Mouse (Mus musculus) ovary, postnatal 10 days (tissue): Measurements from ENCODE around the gene Gnas.

Source experiments
- DNase-seq: peaks from one replicate; pipeline ENCODE4 v3.0.0; 2022; ENCODE audit warnings: low spot score

Gene Gnas

DNA sequence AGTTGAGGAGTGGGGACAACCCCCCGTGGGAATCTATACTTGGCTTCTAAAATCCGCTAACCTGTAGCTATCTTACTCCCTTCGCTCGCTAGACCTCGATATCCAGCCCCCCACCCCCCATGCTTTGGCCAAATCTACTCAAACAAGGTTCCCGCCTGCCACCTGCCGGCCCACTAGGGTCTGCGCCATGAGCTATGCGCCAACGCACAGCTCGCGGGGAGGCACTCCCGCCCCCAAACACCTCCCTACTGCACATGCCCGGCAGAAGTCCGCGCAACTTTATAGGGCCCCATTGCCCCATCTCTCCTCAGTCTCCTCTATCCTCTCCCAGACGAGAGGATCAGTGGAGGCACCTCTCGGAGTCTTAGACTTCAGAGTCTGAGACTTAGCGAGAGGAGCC, at the start of gene Gnas:
TSS of gene Gnas (plus strand) at position 310 of the 400 bp plus-strand sequence.
- no peak for DNase-seq

DNA sequence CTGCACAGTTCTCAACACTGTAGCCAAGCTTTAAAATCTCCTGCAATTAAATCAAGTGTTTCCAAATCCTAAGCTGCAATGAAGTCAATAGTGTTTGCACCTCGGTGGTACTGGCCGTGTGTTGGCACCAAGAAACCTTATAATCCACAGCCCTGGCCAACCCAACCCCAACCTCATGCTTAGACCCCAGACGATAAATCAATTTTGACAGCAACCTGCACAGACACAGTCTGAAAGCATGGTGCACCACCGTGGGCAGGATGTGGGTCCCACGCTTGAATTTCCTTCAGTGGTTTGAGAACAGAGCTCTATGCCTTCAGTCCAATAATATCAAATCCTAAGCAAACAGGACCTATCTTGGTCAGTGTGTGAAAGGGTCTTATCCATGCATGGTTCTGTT, 41.7 kb upstream of the Gnas start:
- no peak for DNase-seq

DNA sequence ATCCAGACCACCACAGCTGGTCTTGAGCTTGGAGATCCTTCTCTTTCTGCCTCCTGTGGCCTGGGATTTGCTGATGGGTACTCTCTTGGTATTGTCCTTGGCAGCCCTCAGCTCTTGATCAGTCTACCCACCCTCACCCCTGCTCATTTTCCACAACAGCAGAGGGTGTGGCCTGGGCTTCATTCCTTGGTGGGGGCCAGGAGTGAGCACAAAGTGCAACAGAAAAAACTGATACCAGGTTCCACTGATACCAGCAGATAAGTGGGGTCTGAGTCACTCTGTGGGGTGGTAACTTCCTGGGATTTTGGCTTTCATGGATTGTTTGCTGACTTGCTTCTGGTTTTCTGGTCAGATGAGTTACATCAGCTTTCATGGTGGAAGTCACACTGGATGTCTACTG, 32.2 kb upstream of the Gnas start:
- no peak for DNase-seq

DNA sequence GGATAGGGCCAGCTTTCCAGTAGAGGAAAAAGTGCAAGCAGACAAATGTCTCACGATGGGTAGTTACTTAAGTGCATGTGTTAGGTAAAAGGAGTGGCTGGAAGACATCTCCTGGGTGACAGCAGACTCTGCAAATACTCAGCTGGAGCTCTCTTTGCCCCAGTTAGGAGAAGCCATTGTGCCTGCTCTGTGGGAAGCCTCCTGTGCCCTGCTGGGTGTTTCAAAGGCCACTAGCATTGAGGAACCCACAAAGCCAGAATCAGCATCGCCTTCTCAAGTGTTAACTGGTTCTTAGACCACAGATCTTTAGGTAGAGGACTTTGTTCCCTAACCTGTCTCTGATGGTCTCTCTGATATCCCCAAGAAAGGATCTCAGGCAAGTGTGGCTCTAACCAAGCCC, 26.8 kb upstream of the Gnas start:
- DNase-seq: no peak

DNA sequence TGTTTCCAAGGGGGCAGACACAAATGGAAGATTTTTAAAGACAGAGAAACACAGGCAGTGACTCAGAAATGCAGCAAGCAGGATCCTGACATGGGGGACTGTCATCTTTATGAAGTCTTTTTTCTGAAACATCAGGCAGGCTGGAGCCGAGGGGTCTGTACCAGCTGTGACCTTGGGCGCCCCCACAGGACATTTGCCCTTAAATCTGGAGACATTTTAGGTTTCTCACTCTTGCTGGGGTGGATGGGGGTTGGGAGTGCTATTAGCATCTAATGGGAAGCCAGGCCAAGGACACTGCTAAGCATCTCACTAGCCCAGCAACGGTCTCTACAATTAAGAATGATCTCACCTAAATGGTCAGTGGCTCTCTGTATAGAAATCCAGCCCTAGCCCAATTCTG, 24.1 kb upstream of the Gnas start:
- no peak for DNase-seq

DNA sequence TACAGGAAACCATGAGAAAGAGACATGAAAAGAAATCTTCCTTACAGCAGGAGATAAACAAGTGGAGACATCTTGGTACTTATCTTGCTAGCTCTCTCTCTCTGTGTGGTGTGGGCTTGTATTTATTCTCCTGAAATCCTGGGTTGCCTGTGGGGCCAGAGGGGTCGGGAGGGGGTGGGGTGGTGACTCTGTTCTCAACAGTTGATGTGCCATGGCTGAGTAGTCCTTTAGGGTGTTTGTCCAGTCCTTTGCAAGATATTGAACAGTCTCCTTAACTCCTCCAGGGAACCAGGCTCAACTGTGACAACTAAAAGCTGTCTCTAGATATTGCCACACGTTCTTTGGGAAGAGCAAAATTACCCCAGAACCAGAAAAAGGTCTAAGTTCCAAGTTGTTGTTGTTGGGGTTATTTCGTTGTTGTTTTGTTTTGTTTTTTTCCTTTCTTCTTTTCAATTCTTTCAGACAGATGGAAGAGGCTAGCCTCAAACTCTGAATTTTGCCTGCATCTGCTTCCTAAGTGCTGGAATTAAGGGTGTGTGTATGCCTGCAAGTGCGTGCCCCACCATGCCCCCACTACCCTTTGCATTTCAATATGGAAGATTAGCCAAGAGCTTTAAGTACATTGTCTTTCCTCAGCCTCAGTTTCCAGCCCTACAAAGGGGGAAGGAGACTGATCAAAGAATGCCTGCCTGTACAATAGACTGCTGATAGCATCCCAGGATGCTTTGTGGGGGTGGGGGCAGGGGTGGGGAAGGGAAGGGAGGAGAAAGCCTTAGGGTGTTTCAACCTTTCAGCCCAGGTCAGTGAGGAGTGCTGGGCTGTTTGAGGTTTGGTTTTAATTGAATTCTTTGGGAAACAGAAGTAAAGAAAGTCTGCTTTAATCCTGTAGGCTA, 23.0 kb upstream of the Gnas start:
- DNase-seq: no peak

DNA sequence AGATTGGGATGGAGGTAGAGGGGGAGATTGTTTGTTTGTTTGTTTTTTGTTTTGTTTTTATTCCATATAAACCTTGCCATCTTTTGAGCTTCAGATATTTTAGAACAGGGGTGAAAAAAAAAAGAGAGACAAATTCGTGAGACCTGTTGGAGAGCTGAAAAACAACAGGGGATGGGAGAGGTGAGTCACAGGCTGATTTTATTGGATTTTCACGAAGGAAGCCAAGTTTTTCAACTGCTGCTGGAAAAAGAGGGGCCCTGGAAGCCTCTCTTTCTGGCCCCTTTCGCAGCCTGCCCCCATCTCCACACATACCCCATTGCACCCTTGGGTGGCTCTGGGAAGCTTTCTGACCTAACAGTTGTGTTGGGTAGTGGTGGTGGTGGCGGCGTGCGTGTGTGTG, 22.3 kb upstream of the Gnas start:
- no peak for DNase-seq

DNA sequence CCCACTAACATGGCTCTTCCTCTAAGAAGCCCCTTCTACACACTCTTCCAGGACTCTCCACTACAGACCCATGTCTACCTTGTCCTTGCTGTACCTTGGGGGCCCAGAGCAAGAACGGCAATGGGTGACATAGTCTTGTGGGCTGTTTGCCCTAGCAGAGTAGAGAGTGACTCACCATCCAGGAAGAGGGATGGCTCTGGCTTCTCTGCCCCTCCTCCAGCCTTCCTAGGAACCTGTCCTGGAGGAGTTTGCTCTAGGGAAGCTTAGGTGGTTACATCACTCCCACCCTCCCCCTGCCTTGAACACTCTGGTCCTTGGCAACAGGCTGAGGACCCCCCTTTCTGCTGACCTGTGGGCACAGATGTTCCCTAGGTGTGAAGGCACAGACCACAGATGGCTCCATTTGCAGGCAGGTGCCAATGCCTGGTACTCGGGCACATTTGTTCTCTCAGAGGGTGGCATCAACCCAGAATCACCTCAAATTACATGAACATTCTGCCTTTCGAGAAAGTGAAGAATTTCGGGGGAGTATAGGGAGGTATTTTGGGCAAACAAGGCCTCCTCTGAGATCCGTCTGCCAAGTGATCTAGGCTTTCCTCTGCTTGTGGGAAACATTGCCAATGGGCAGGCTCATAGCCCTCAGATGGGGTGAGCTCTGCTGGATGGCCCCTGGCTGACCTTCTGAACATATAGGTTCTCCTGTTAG, 20.9 kb upstream of the Gnas start:
- DNase-seq: no peak

DNA sequence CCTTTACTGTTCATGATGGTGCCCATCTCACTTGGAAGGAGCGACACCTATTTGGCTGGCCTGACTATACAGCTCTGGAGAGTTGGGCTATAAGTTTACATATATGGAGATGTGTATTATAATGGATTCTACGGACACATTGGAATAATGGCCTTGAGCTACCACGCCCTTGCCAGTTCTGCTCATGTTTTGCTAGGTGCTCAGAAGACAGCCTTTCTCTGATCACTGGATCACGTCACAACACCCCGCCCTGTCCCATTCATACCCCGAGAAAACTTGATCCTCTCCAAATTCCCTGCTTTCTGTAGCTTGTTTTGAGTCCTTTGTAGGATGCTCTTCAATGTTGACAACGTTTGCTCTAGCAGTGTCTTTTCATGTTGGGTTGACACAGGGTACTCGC, 19.9 kb upstream of the Gnas start:
- no peak for DNase-seq

DNA sequence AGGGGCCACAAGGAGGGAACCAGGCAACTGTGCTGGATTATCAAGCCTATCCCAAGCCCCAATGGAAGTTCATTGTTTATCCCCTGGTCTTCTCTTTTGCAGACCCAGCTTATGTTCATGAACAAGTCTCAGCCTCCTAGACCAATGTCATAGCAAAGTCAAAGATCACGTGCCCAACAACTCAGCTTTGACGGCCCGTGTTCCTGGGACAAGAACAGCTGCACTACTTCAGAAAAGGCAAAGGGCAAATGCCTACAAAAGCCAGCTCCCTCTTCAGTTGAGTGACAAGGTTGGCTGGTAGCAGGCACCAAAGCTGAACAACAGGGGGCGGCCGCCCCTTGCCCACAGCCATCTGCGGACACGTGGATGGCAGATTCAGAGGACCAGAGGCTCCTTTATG, 13.7 kb upstream of the Gnas start:
- no peak for DNase-seq

DNA sequence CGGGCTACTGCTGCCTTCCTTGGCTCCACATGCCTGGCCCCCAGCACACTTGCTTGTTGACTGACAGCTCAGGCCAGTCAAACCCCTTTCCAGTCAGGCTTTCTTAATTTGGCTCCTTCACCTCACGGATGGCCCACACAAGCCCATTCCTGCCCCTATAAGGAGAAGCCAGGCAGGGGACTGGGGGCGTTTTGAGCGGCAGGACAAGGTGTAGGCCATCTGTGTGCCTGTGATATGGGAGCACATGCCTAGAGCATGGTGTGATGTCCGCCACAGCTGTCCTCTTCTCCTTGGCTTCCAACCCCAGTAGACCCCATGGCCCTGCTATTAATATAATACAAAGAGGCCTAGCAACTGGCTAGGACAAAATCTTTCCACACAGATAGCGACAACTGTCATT, 12.7 kb upstream of the Gnas start:
- DNase-seq: no peak

DNA sequence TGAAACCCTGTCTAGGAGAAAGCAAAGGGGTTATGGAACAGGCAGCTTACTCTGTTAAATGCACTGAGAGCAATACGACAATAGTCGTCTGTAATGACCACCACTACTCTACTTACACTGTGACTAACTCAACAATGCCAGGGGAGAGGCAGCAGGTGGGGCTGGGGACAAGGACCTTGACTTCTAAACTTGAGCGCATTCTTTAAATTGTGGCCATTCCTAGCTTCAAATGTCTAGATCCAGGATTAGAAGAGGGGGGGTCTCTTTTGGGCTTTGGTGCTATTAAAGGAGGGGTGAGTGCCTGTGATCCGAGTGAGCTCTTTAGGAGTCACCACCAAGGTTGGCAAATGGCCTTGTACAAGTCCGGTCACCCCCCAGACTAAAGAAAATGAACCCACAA, 11.0 kb upstream of the Gnas start:
- no peak for DNase-seq

DNA sequence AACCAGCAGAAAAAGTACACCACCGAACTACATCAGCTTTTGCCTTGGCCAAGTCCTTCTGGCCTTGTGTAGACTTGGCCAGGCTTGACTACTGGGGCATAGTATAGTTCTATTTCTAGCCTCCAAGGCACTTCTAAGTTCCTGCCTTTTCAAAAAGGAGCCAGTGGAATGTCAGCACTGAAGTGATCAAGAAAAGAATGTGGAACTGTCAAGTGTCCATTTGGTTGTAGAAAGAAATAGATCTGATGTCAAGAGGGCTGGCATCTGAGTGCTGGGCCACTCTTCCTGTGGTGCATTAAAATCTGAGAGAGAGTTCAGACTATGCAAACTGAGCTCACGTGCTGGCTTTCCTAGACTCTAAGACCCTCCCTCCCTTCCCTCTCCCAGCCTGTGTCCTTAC, 10.2 kb upstream of the Gnas start:
- DNase-seq: no peak

DNA sequence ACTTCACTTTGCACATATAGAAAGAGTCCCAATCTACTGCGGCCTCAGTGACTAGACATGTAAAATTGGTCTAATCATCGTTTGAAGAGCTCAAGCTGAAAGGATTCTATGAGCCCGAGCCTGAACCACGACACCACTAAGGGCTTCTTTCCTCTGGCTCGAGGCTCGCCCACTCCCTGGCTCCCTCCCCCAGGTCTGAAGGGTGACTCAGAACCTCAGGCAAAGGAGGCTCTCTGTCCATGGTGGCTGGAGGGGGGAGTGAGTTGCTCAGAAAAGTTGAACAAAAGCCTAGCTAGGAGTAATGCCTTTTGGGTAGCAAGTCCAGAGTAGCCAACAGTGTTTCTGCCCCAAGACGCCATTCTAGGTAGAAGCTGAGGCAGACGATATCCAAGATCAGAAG, 4.3 kb upstream of the Gnas start:
- no peak for DNase-seq

DNA sequence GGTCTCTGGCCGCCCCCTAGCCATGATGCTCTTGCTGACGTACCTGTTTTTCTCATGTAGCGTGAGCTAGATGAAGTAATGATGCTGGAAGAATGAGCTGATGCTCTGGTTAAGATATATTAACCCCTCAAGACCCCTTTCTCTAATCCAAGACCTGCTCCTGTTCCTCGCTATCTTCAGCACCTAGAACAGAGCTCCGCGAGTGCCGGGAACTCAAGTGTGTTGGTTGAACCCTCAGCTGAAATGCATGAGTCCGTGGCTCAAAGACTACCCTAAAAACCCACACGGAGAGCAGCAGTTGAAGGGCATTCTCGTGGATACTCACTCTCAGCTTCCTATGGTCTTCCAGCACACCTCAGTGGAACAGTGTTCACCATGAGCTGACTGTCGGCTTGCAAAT, 779 bp upstream of the Gnas start:
- no peak for DNase-seq

DNA sequence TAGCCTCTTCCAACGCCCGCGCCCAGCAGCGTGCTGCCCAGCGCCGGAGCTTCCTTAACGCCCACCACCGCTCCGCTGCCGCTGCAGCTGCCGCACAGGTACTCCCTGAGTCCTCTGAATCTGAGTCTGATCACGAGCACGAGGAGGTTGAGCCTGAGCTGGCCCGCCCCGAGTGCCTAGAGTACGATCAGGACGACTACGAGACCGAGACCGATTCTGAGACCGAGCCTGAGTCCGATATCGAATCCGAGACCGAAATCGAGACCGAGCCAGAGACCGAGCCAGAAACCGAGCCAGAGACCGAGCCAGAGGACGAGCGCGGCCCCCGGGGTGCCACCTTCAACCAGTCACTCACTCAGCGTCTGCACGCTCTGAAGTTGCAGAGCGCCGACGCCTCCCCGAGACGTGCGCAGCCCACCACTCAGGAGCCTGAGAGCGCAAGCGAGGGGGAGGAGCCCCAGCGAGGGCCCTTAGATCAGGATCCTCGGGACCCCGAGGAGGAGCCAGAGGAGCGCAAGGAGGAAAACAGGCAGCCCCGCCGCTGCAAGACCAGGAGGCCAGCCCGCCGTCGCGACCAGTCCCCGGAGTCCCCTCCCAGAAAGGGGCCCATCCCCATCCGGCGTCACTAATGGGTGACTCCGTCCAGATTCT, 812 bp downstream of the Gnas start:
- DNase-seq: no peak

DNA sequence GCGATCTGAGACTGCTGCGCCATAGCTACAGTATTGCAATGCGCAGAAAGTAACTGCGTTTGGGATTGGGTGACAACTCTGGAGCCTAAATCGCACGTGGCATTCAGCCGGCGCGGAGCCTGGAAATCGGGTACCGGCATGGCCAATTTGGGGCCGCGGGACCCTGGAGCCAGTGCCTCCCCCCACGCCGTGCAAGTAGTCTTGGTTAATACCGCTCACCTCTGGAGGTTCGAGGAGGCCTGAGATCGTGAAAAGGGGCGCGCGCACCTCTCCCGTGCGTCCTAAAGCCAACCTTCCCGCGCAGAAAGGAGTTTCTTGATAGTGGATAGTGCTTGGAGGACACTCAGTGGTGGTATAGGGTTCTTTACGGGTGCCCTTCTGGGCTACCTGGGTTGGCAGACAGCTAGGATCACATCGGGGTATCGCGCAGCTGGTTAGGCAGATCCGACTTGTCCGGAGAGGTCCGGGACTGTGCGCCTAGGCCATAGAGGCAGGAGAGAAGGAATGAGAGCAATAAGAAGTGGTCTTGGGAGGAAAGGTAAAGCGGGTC, 1.9 kb downstream of the Gnas start:
- no peak for DNase-seq

DNA sequence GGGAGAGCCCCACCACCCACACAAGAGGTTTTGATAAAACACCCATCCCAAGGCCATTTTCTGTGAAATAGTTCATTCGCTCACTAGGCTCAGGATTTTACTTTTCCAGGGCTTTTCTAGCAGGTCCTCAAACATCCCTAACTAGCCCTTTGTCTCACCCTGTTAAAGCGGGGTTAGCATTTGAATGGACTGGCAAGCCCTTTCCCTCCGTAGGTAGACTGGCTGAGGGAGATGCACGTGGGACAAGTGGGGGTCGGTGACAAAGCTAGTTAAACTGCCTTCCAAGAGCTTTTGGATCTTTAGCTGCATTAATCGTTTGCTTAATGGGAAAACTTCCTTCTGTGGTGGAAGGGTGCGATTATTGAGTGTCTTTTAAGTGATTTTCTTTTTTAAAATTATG, 3.8 kb downstream of the Gnas start:
- no peak for DNase-seq

DNA sequence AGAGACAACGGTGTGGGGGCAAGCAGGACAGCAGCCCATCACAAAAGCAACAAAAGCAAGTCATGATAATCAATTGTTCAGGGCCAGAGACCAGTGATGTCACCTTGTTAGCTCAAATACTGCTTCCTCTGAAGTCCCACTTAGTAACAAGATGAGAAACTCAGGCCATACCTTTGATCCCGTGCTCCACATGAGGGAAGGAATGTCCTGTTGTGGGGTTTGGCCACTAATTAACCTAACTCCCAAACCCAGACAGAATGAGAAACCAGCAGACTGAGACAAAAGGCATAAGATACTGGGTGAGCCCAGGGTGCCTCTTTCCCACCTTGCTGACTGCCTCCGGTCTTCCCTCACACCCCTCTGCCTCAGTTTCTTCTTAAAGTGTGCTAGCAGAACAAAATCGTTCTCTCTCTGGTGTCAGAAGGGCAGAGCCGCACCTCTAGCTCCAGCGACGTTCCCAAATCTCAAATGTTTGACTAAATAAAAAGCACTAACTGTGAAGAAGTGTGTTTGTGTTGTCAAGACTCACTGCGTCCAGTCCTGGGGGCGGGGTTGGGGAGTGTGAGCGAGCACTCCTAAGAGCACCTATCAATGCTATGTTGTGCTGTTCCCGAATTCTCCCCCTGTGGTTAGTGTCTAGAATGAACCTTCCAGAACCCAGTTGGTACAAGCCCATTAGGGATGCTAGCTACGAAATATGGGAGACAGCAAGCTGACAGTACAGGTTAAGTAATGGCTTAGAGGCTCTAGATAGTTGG, 4.7 kb downstream of the Gnas start:
- DNase-seq: no peak

DNA sequence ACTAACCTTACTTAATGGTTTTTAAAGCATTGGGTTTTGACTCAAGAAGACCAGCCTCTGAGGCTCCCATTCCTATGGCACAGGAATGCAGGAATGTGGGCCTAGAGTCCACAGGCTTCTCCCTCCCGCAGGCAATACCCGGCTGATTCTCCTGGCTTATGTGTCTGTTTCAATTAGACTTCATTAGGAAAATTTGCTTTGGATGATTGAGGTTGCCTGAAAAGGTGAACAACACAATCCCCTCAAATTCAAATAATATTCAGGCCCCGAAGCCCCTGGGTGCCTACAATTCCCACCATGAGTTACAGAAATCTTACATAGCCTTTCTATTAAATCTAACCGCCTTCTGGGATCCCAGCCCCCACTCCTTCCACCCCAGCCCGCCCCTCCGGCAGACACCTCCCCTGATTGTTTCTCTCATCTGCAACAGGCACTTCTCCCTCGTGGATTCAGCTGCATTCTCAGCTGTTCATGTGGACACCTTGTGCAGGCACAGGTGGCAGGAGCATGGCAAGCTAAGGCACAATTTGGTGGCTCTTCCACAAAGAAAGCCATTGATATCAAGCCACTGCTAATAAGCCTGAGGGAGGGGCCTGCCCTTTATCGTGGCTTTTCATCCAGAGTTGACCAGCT, 7.0 kb downstream of the Gnas start:
- DNase-seq: no peak

DNA sequence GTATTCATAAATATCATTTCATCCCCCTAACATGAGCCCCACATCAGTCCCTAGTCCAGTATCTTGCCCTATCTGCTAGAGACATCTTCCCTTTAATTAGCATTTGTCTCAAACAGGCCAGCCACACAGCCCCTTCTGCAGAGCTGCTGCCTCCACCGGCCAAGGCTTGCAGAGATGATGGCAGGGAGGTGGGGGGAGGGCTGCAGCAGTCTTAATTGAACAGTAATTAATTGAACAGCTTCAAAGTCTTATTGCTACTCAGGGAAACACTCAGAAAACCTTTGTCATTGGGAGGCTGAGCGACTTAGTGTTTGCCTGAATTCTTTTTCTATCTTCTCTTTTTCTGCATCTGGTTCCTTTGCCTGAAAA, 7.5 kb downstream of the Gnas start:
- DNase-seq: no peak

DNA sequence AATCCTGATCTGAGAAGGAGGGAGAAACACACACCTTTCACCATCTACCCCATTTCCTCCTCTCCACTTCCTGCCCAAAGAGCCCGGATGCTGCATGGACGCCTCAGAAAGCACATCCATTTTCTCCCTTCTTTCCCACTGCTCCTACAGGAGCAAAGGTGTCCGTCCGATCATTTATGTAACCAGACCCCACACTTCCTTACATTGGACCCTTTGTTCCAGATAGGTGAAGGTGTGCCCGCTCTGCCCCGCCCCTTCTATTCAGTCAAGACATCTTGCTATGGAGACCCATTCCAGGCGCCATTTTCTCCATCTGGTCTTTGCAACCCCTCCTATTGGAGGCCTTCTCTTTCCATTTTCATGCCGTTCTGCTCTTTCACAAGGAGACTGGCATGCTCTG, 10.3 kb downstream of the Gnas start:
- DNase-seq: no peak
